Mouse (Mus musculus) layer of hippocampus, postnatal 14 days (tissue): Measurements from ENCODE around the gene Mrps9. TPM values are rescaled to one million over a fixed set of nuclear protein-coding genes. Genes with fewer than 3 reads are reported as not detected.
"Not testable (repeated sequence)": the region's sequence is repeated elsewhere in the genome, so short reads cannot be mapped to it uniquely, and the experiment has no call there.

ENCODE experiments used
- DNase-seq, 2 experiments: peaks; one replicate each; pipeline ENCODE4 v3.0.0; 2021 to 2022; ENCODE audit warnings: low spot score in 2 of 2, mixed read lengths in 1 of 2
- long read RNA-seq, 2 experiments: library from polyadenylated mRNA; stranded (forward); transcript quantifications; one replicate each; pipeline ENCODE4 v2.0.0; 2021
- total RNA-seq, 2 experiments: library from RNA; stranded (reverse); gene quantifications; 2 replicates each; pipeline ENCODE4 v1.2.3; 2021

Gene Mrps9
- total RNA-seq: 10 to 100 TPM; 42.0 to 42.2 TPM
- long read RNA-seq, experiment 1, transcript Mrps9-201 (11 exons, 1,418 nt): major isoform, 37 of 43 reads
- long read RNA-seq, experiment 1, partial matches to known transcripts: 0 of 43 reads
- long read RNA-seq, experiment 1, other reads (novel, unspliced or antisense): 6 of 43 reads
- long read RNA-seq, experiment 2, transcript Mrps9-201 (11 exons, 1,418 nt): major isoform, 49 of 57 reads
- long read RNA-seq, experiment 2, partial matches to known transcripts: 3 of 57 reads
- long read RNA-seq, experiment 2, other reads (novel, unspliced or antisense): 4 of 57 reads

DNA sequence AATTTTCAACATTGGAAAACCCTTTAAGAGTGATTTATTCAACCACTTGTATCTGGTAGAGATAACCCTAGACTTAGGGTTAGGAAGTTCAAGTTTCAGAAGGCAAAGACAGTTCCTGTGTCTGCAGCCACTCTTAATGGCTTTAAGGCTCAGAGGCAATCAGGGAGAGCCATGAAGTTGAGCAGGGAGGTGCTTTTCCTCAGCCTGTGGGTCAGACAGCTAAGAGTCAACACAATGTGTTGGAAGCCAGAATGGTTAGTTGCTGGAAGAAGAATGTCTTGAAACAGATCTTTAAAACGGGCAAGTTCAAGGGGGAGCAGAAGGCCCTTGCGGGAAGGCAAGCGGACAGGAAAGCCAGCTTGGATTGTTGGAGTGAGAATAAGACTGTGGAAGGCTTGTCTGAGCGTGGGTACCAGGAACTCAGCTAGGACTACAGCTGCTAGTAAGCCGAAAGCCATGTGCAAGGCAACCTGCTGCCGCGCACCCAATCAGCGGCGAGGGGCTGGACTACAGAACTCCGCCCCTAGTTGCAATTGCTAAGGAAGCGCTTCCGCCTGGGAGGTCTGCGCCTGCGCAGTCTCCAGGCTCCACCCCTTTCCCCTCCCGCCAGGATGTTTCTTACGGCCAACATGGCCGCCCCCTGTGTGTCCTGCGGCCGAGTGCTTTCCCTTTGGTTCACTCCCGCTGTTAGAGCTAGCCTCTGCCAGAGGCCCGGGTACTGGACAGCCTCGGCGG, at the start of gene Mrps9:
TSS of gene Mrps9 (plus strand) at position 571 of the 735 bp plus-strand sequence.
- DNase-seq: peak; percentile 95 to 98

DNA sequence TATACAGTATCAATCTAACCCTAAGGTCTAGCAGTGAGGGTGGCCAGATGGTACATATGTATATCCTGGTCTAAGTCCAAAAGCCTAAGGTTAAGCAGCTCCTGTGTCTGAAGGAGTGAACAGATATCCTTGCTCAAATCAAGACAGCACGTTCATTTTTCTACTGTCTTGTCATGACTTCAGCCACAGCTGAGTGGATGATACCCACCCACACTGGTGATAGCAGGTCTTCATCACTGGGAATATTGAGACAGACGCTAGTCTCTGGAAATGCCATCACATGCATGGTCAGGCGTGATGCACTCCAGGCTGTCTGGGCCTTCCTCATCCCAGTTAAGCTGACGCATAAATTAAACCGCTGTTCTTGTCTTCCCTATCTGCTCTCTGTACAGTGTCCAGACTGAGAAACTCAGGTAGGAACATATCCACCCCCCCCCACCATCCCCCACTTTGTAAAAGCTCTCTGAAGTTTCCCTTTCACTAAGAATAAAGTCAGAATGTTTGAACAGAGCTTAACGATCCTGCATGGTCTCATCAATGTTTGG, 37.7 kb upstream of the Mrps9 start:
- DNase-seq: no peak

DNA sequence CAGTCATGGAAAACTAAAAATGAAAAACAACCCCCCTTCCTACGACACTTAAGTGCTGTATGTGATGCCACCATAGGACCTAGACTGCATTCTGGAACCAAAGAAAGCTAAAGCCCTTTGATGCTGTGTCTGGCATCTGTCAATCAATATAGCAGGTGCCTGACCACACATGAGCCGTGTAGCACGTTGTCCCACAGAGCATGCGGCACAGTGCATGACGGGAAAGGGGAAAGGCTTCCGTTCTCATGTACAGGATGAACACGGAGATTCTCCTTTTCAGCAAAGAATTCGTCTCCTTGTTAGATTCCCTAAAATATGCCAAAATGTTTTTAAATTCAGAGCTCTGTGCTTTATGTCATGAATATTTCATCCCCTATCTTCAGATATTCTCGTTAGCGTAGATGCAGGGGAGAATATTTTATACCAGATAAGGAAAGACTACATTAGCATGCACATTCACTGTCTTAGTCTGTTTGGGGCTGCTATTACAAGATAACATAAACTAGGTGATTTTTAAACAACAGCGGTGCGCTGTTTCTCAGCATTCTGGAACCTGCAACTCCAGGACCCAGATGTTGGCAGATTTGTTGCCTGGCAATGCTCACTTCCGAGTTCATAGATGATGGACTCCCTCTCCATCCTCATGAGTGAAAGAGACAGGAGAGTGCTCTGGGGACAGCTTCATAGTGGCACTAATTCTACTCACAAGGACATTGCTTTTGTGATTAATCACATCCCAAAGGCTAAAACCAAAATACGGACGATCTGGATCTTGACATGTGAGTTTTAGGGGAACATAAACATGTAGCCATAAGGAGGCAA, 36.0 kb upstream of the Mrps9 start:
- no peak for DNase-seq

DNA sequence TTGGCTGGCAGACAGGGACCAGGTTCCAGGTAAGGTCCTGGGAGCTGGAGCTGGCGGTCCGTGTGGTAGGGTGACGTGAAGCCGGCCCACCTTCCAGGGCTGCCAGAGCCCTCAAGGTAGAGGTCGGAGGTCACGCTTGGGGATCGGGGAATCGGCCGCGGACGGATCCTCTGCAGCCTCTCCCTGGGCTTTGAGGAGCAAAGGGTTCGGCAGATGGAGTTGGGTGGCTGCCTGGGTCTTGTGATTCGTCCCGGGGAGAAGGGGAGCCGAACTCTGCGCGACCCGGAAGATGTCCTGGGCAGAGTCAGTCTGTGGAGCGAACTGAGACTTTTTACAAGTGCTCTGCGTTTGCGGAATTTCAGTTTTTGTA, 350 bp downstream of the Mrps9 start:
- no peak for DNase-seq

DNA sequence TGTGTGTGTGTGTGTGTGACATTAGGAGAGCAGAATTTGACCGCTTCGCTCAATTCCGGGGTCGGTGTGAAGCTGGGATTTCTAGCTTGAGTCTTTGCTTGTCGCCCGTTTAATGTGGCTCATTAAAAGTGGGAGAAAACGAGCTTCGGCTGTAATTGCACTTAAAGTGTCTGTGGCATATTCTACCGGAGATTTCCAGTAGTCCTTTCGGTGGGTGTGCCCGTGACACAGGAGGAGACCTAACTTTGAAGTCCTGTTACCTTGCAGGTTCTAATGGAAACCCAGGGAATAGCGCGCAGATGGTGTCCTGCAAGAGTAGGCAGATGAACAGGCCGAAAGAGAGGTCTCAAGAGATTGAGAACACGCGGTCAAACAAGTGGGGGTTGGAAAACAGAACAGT, 777 bp downstream of the Mrps9 start:
- no peak for DNase-seq

DNA sequence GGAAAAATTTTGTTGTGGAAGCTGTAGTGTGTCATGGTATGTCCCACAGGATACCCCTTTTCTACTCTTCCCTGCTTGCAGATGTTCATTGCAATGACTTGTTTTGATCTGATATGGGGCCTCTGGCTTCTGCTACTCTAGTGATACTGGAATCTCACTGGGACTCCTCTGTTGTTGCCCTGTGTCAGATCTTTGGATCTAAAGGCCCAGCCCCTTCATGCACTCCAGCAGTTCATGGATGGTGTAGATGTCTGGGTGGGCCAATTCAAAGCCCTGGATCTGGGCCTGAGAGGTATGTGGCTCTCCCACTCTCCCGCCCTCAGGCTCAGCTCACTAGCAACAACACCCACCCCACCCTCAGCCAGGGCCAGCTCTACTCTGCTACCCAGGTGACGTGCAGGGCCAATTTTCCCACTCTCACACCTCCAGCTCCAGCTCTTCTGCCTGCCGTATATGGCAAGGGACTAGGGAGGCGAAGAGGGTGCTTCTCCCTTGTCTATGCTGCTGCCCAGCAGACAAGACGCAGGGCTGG, 13.8 kb downstream of the Mrps9 start:
- no peak for DNase-seq

DNA sequence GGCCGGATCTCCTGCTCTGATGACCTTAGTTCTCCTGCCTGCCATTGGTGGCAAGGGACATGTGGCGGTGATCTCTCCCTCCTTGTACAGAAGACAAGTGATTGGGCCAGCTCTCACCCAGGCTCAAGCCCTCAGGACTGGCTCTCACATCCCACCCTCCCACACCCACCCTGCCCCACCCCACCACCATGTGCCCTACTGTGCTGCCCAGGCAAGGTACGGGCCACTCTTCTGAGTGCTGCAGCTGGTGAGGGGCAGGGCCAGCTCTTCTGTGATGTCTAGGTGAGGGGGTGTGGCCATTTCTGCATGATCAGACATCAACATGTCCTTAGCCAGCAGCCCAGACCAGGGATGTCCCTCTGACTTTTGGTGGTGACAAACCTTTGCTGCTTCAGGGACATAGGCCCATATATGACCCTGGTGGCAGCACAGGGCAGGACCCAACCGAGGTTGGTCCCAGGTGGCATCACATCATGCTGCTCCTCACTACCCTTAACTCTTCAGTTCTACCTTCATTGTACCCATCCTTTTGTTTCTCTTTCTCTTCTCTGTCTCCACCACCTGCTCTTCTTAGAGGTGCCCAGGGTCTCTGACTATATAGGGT, 14.4 kb downstream of the Mrps9 start:
- no peak for DNase-seq

DNA sequence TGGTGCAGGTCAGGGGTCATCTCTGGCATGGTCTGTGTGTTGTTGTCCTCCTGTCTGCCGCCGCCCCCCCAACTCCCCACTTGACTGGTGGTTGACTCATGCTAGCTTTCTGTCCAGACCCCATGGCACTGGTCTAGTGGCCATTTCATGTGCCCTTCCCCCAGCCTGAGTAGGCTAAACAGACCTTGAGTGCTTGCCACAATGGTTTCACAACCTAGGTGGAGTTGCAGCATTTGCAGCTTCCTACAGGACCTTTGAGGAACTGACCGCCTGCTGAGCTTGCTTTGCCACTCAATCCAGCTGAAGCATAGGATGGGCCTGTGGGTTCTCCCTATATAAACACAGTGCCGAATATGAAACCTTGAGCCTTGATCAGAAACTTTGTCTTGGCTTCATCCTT, 15.0 kb downstream of the Mrps9 start:
- no peak for DNase-seq

DNA sequence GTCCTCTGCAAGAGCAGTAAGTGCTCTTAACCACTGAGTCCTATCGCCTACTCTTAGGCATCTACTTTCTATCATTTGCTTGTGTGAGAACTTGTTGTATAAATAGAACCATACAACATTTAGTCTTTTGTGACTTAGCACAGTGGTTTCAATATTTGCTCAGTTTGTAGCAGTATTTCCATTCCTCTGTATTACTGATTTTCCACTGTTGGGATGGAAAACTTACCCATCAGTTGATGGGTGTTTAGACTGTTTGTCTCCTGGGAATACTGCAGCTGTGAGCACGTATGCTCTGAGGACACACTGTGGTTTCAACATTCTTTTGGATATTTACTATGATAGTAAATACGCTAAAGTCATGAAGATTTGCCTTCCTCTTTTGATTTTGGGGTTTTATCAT, 16.2 kb downstream of the Mrps9 start:
- no peak for DNase-seq

DNA sequence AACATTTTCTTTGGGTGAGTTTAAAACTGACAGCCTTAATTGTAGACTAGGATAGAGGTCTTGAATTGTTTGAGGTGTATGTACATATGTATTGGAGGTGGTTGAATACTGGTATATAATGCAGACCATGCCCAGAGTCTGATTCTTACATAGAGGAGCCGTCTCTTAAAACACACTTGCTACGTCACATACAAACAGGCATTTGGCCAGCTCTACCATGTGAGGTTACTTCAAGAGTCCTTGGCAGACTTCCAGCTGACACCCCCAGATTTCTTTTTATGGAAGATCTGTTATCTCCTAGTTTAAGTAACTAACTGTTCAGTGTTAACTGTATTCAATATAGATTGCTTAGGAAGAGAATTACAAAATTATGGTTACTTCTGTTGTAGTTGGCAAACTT, 23.1 kb downstream of the Mrps9 start:
- no peak for DNase-seq

DNA sequence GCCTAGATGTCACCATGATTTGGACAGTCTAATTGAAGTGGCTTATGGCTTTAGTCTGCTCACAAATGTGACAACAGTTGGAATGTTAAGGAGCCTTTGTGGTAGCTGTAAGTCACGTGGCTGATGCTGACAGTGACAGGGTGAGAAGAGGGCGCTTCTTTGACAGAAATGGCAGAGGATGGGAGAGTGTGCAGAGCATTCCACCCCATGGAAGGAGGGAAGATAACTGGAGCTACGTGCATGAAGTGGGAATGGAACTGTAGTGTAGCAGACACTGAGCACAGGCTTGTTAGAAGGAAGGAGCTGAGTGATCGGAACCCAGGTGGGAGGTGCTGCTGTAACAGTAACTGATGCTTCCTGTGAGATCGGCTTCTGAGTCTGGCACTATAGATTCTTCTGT, 24.2 kb downstream of the Mrps9 start:
- no peak for DNase-seq

DNA sequence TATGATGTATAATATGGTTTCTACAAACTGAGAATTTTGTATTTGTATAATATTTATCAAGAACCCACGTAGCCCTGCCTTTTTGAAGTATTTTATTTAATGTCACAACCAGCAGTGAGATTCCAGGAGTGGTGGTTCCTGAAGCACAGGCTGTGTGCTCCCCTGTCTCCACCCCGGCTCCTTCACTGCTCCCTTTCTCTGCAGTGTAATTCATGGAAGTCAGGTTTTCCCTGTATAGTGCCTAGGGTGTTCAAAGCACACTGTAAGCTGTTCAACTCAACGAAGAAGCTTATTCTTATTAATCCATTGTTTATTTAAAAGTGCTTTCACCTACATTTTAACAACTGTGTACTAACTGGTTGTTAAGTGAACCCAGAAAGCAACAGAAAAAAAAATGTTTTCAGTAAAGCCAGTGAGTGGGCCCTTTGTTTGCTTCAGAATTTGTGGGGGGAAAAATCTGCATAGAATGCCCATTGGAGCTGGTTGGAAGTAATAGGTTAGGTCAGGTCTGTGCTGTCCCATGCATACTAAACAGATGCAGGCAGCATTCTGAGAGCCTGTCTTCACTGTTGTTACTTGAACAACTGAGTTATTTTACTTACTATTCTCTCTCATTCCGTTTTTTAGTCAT, 25.5 kb downstream of the Mrps9 start:
- no peak for DNase-seq

DNA sequence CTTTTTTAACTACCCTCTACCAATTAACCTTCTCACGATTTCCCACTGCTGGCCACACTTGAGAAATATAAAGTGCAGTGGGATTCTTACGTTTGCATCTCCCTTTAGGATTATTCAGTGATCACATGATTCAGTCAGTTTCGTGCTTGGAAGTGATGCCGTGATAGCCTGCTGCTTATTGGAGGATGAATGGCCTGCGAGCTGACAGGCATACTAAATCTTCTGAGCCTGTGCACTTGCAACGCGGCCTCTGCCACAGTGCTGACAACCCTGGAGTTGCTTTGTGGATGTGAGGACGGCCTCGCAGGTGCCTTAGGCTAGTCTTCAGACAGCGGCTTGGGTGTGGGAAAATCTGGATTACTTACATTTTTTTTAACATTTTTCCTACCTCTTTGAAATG, 26.2 kb downstream of the Mrps9 start:
- DNase-seq: no peak

DNA sequence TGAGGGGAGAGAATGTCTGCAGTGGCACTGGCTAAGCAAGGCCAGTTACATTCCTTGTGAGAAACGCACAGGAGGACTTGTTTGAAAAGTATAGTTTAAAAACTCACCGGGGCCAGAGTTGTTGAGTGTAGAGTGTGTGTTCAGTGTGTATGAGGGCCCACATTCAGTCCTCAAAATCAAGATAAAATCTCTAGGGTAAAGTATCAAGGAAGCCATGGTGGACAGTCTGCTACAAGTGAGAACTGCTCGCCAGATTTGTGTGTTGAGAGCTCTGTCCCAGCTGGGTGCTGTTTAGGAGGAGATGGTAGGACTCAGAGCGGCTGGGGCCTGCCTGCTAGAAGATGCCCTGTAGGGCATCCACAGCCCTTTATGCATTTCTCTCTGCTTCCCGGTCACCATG, 27.8 kb downstream of the Mrps9 start:
- DNase-seq: no peak

DNA sequence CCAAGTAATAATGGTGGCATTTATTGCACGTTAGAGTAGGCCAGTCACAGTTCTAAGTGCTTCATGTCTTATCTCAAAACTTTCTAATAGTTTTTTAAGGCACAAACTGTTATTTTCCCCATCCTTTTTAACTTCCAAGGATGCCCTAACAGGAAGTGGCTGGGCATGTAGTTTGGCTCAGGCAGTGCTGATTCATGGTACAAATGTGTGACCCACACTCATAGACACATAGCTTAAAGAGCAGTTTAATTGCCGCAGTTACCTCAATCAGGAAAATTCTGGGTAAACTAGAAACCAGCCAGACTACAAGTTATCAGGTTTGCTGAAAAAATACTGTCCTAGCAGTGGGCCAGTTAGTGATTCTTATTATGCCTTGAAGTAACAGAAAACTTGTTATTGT, 31.2 kb downstream of the Mrps9 start:
- no peak for DNase-seq

DNA sequence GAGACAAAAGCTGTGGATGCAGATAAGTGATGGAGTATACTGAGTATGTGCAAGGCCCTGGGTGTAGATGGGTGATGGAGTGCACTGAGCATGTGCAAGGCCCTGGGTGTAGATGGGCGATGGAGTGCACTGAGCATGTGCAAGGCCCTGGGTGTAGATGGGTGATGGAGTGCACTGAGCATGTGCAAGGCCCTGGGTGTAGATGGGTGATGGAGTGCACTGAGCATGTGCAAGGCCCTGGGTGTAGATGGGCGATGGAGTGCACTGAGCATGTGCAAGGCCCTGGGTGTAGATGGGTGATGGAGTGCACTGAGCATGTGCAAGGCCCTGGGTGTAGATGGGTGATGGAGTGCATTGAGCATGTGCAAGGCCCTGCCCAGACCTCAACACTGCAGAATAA, 32.4 kb downstream of the Mrps9 start:
- DNase-seq: not testable (repeated sequence)

DNA sequence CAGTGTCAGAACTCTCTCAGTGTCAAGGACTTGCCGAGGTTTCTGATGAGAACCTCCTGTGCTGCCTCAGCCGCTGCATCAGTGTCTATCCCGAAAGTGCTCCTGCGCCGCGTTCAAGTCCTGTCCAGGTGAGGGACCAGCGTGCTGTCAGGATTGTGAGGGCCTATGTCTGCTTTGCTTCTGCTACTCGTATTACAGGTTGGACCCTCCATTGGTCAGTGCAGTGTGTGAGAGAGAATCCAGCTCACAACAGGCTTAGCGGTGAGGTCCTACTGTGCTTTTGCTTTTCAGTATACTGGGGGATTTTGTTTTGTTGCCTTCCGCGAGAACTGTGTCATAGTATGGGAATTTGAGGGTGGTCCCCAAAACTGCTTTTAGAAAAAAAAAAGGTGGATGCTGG, 36.8 kb downstream of the Mrps9 start:
- DNase-seq: no peak

DNA sequence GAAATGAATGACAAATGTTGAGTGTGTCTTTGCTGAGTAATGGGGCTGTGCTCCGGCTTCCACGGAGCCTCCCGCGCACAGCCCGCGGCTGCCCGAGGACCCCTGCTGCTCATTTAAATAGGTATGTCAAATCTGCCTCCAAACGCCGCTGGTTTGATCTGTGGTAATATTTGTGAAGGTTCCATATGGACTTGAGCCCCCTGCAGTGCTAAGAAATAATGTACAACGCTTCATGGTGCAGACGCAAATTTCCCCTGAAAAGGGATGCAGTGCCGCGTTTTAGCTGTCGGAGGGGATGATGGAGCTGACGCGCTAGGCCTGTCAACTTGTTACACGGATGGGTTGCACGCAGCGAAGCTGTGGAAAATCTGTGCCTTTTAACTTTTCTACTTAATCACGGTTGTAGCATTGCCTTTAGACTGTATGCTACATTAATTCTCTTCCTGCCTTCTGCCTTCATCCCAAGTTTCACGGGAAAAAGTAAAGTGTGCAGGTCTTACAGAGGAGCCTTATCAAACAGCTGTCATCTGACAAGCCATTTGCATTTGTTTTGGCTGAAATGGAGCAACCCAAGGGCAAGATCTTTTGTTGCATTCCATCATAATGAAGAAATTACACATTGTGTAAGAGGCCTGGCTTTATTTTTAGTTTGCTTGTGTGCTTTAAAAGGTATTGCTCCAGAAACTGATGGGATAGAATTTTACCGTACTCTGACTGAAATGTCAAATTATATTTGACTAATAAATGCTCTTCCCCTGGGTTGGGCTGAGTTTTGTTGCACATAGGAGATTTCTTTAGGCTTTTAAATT, 37.7 kb downstream of the Mrps9 start:
- DNase-seq: no peak

DNA sequence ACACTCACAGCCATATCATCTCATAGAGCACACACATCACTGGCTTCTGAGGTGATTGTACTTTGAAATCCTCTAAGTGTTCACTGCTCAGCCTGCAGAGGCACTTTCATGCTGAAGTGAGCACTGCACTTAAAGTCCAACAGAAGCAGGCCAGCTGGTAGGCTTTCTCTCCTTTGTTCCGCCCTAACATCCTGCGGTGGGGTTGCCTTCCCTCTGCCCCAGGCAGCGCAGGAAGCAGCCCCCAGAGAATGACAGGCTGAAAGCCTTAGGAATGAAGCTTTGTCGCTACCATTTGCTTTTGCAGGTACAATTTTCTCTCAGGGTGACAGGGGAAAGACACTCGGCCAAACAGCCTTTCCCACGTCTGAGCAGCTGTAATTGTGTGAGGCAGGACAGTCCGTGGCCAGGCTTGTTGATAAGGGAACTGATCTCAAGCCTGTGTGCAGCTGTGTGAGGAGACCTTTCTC, 38.4 kb downstream of the Mrps9 start:
- DNase-seq: no peak

DNA sequence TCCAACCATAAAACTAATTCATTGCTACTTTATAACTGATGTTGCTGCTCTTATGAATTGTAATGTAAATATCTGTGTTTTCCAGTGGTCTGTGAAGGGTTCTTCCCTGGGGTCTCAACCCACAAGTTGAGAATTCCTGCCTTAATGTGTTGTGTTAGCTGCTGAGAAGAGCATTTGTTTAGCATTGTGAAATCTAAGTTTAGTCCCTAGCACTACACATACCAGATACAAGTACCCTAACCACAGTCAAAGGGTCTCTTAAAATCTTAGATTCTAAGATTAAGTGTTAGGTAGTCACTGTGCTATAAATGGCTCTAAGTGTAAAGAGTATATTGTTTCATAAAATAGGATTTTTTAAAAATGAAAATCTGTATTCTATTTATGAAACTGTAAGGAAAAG, 43.7 kb downstream of the Mrps9 start:
- no peak for DNase-seq
